Mouse (Mus musculus) embryonic facial prominence, embryonic 14.5 days (tissue): ENCODE data around the gene Cd5l. TPM values are rescaled to one million over a fixed set of nuclear protein-coding genes. Genes with fewer than 3 reads are reported as not detected.

ENCODE experiments used
- ATAC-seq: fragments of 200-750 bp; cut with Nextera tagmentation; 2 replicates; pipeline ENCODE4 v1.8.0; 2017; ENCODE audit warnings: low read depth, moderate number of reproducible peaks, moderate TSS enrichment
- DNase-seq: peaks from one replicate; pipeline ENCODE4 v3.0.0-alpha.2; 2015; ENCODE audit warnings: low spot score
- H3K27ac ChIP-seq: fragments of 300-500 bp; sonication (generic); replicated peaks from 2 replicates; pipeline ENCODE4 v1.5.1; 2014; ENCODE audit warnings: low read depth, mild to moderate bottlenecking, low read length, moderate library complexity
- H3K27me3 ChIP-seq: fragments of 300-500 bp; sonication (generic); replicated peaks from 2 replicates; pipeline ENCODE4 v1.6.1; 2014; ENCODE audit warnings: low read length; ENCODE audit not compliant: control insufficient read depth, insufficient read depth
- H3K36me3 ChIP-seq: fragments of 300-500 bp; sonication (generic); 2 replicates; pipeline ENCODE4 v1.6.1; 2014; ENCODE audit warnings: low read length, mixed read lengths; ENCODE audit not compliant: control insufficient read depth, insufficient read depth
- H3K4me1 ChIP-seq: fragments of 300-500 bp; sonication (generic); 2 replicates; pipeline ENCODE4 v1.6.1; 2014; ENCODE audit warnings: antibody characterized with exemption, low read length; ENCODE audit not compliant: control insufficient read depth, insufficient read depth
- H3K4me2 ChIP-seq: fragments of 300-500 bp; sonication (generic); 2 replicates; pipeline ENCODE4 v1.6.1; 2014; ENCODE audit warnings: low read depth, mild to moderate bottlenecking, low read length, moderate library complexity, mixed read lengths
- H3K4me3 ChIP-seq: fragments of 300-500 bp; sonication (generic); 2 replicates; pipeline ENCODE4 v1.5.1; 2014; ENCODE audit warnings: low read depth, mild to moderate bottlenecking, low read length
- H3K9ac ChIP-seq: fragments of 300-500 bp; sonication (generic); 2 replicates; pipeline ENCODE4 v1.6.1; 2014; ENCODE audit warnings: low read depth, mild to moderate bottlenecking, low read length, moderate library complexity, mixed read lengths
- H3K9me3 ChIP-seq: fragments of 300-500 bp; sonication (generic); 2 replicates; pipeline ENCODE4 v1.6.1; 2016; ENCODE audit warnings: low read length; ENCODE audit not compliant: control insufficient read depth
- WGBS: fragments of 180-500 bp; shearing (Covaris S2); extraction: QIAGEN DNeasy Blood & Tissue Kit; methylation state at CpG from one replicate; pipeline ENCODE4 v1.1.7; 2014; 5-methylcytosine and 5-hydroxymethylcytosine counted together
- polyA plus RNA-seq: library from polyadenylated mRNA; unstranded; fragments of >200 nt; fragmentation: Nextera tagmentation; extraction: Ambion mirVana; gene quantifications from 2 replicates; pipeline ENCODE4 v1.2.1, GENCODE M21; 2014

The Cd5l gene
- polyA plus RNA-seq, 1 experiment from 2014 or later: 0.35 TPM

DNA sequence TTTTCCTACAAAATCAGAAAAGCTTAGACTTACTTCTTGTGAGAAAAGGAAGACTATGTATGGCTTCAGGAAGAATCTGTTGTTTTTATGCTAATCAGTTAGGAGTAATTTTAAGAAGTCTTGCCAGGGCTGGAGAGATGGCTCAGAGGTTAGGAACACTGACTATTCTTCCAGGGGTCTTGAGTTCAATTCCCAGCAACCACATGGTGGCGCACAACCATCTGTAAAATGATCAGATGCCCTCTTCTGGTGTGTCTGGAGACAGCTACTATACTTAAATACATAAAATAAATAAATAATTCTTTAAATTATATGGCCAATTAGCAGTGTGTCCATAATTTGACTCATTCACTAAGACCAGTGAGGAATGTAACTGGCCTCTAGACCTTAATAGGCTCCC lies 63.0 kb downstream of the Cd5l start:
- no peak overlapping the region for H3K9ac ChIP-seq
- no peaks in the 10 kb centered on the region for H3K9me3 ChIP-seq
- H3K27ac ChIP-seq: no peak overlapping the region
- ATAC-seq: no peak
- 50% methylated on average over 1 of the region's 1 CpGs for WGBS
- H3K4me3 ChIP-seq: no peak overlapping the region
- H3K4me1 ChIP-seq: no peaks in the 10 kb centered on the region
- no peak for DNase-seq
- H3K36me3 ChIP-seq: no peaks in the 10 kb centered on the region
- no peaks in the 10 kb centered on the region for H3K27me3 ChIP-seq
- no peak overlapping the region for H3K4me2 ChIP-seq

Other genes starting within 250 kb of the Cd5l start
- gene Kirrel, start 183.1 kb upstream of the Cd5l start, polyA plus RNA-seq: 12.8 and 14.1 TPM in 2 replicates
- gene Fcrls, start 94.1 kb upstream of the Cd5l start, polyA plus RNA-seq: 20.2 and 23.1 TPM in 2 replicates
- gene Fcrl1, start 18.5 kb downstream of the Cd5l start, polyA plus RNA-seq: 0.11 and 0.69 TPM in 2 replicates
- gene Fcrl5, start 77.9 kb downstream of the Cd5l start, polyA plus RNA-seq: not detected in 2 replicates
- 10.4 and 10.8 TPM in 2 replicates for gene Etv3, start 167.5 kb downstream of the Cd5l start, polyA plus RNA-seq